Mouse (Mus musculus): ENCODE results near the gene Klhdc10.

Klhdc10 gene

GRCm38 (mm10) chr6:30400716-30401115 is 952 bp upstream of the Klhdc10 start:
- intact Hi-C loops (cut with DNase I), result loop anchor here (10.0 kb wide), 1 partner anchor 584 kb away; no protein-coding TSS in a partner anchor

GRCm38 (mm10) chr6:30402091-30402491 is 423 bp downstream of the Klhdc10 start:
- intact Hi-C loops (cut with DNase I), result loop anchor here (10.0 kb wide), 1 partner anchor 583 kb away; no protein-coding TSS in a partner anchor

GRCm38 (mm10) chr6:30403465-30403864 is 1.8 kb downstream of the Klhdc10 start:
- intact Hi-C loops (cut with DNase I), result loop anchor here (10.0 kb wide), 1 partner anchor 581 kb away; no protein-coding TSS in a partner anchor

- intact Hi-C loops (cut with DNase I), result loop anchor here (2.0 to 10.0 kb wide), 2 partner anchors 56 to 580 kb away; no protein-coding TSS in a partner anchor
Observed at GRCm38 (mm10) chr6:30404671-30405070, 3.0 kb downstream of the Klhdc10 start.

- intact Hi-C loops (cut with DNase I), result loop anchor here (10.0 kb wide), 1 partner anchor 577 kb away; no protein-coding TSS in a partner anchor
Observed at GRCm38 (mm10) chr6:30408276-30408675, 6.6 kb downstream of the Klhdc10 start.

GRCm38 (mm10) chr6:30409399-30410093 is 7.9 kb downstream of the Klhdc10 start:
- intact Hi-C loops (cut with DNase I), result loop anchor here (10.0 kb wide), 1 partner anchor 575 kb away; no protein-coding TSS in a partner anchor

GRCm38 (mm10) chr6:30411311-30411710 is 9.6 kb downstream of the Klhdc10 start:
- intact Hi-C loops (cut with DNase I), result no loop called here

GRCm38 (mm10) chr6:30416126-30416525 is 14.5 kb downstream of the Klhdc10 start:
- intact Hi-C loops (cut with DNase I), result no loop called here

- intact Hi-C loops (cut with DNase I), result no loop called here
Observed at GRCm38 (mm10) chr6:30416801-30417200, 15.1 kb downstream of the Klhdc10 start.

GRCm38 (mm10) chr6:30432461-30433192 is 31.0 kb downstream of the Klhdc10 start:
- intact Hi-C loops (cut with DNase I), result loop anchor here (2.0 kb wide), 1 partner anchor 64 kb away; no protein-coding TSS in a partner anchor

- intact Hi-C loops (cut with DNase I), result no loop called here
Observed at GRCm38 (mm10) chr6:30436476-30436875, 34.8 kb downstream of the Klhdc10 start.

GRCm38 (mm10) chr6:30437054-30437453 is 35.4 kb downstream of the Klhdc10 start:
- intact Hi-C loops (cut with DNase I), result no loop called here

GRCm38 (mm10) chr6:30439576-30439975 is 37.9 kb downstream of the Klhdc10 start:
- intact Hi-C loops (cut with DNase I), result no loop called here

GRCm38 (mm10) chr6:30456991-30457390 is 55.3 kb downstream of the Klhdc10 start:
- intact Hi-C loops (cut with DNase I), result no loop called here

GRCm38 (mm10) chr6:30458626-30459025 is 57.0 kb downstream of the Klhdc10 start:
- intact Hi-C loops (cut with DNase I), result no loop called here

- intact Hi-C loops (cut with DNase I), result no loop called here
Observed at GRCm38 (mm10) chr6:30459056-30459747, 57.5 kb downstream of the Klhdc10 start.

GRCm38 (mm10) chr6:30459811-30460749 is 58.4 kb downstream of the Klhdc10 start:
- intact Hi-C loops (cut with DNase I), result loop anchor here (2.0 kb wide), 1 partner anchor 55 kb away; no protein-coding TSS in a partner anchor

- intact Hi-C loops (cut with DNase I), result loop anchor here (2.0 kb wide), 1 partner anchor 56 kb away; no protein-coding TSS in a partner anchor
Observed at GRCm38 (mm10) chr6:30460750-30461446, 59.2 kb downstream of the Klhdc10 start.

- intact Hi-C loops (cut with DNase I), result loop anchor here (2.0 kb wide), 1 partner anchor 57 kb away; no protein-coding TSS in a partner anchor
Observed at GRCm38 (mm10) chr6:30461755-30462344, 60.2 kb downstream of the Klhdc10 start.
